Mouse (Mus musculus): ENCODE measurements around the gene Stox2. TPM values are rescaled to one million over a fixed set of nuclear protein-coding genes. Genes with fewer than 3 reads are reported as not detected.

Gene Stox2
- total and polyA plus RNA-seq, 3 experiments, result under 0.01 TPM; not detected in 2

DNA sequence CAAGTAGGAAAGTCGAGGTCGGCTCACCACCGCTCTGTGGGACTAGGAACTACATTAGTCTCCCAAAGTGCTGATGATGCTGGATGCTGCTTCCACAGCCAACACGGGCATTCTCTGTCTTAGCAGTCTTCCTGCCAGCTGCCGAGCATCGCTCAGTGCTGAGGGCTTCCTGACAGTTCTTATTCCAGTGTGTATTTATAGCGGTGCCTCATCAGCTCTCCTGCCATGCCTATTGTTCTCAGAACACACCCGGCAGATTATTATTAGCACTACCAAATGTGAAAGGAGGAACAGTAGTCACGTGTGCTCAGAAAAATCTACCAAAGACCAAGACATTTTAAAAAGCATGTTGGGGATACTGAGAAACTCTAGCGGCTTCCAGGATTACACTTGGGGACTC lies 15.5 kb upstream of the Stox2 start:
- Histone ChIP-seq H3K9ac (ENCODE audit: control insufficient read depth, low read depth, low read length, poor library complexity, severe bottlenecking) (no peak overlapping the region), H3K36me3 (ENCODE audit: control insufficient read depth in 1 of 2, insufficient read depth in 2 of 2, low read length in 2 of 2) (no peaks in the 10 kb centered on the region), H3K4me1 (ENCODE audit: control insufficient read depth in 1 of 2, insufficient read depth in 2 of 2, low read length in 2 of 2) (no peaks in the 10 kb centered on the region), H3K27ac (ENCODE audit: control insufficient read depth, low read depth, low read length) (no peak overlapping the region), H3K4me3 (ENCODE audit: control insufficient read depth in 1 of 2, insufficient read depth in 1 of 2, low read depth in 2 of 2, low read length in 2 of 2) (no peak overlapping the region), H3K27me3 (ENCODE audit: control insufficient read depth in 1 of 2, insufficient read depth in 2 of 2, low read length in 2 of 2) (no peaks in the 10 kb centered on the region), H3K9me3 (replicated peaks; ENCODE audit: insufficient read depth, low read length) (no peaks in the 10 kb centered on the region), H3K79me2 (ENCODE audit: control insufficient read depth, insufficient read depth, low read length, poor library complexity) (no peaks in the 10 kb centered on the region)
- TF ChIP-seq MAX (IDR thresholded peaks at IDR 0.05; ENCODE audit: low read length) (no peak), MYB (IDR thresholded peaks at IDR 0.05; ENCODE audit: low read depth, low read length) (no peak), TBP (IDR thresholded peaks at IDR 0.05; ENCODE audit: low read depth, low read length) (no peak), GATA1 (IDR thresholded peaks at IDR 0.05; ENCODE audit: low read depth, low read length) (no peak), ZC3H11A (IDR thresholded peaks at IDR 0.05; ENCODE audit: low read depth, low read length) (no peak), ELF1 (IDR thresholded peaks at IDR 0.05; ENCODE audit: low read depth, low read length) (no peak), ETS1 (IDR thresholded peaks at IDR 0.05; ENCODE audit: low read depth, low read length) (no peak), KAT2A (conservative IDR thresholded peaks at IDR 0.05; ENCODE audit: low read depth, low read length) (no peak), USF2 (IDR thresholded peaks at IDR 0.05; ENCODE audit: borderline replicate concordance in 1 of 2, insufficient read depth in 1 of 2, low read depth in 1 of 2, low read length in 2 of 2) (no peak), ZNF384 (IDR thresholded peaks at IDR 0.05; ENCODE audit: low read depth, low read length) (no peak), HCFC1 (IDR thresholded peaks at IDR 0.05; ENCODE audit: low read depth, low read length) (no peak), EP300 (IDR thresholded peaks at IDR 0.05; ENCODE audit: low read depth in 1 of 2, low read length in 2 of 2) (no peak), MXI1 (IDR thresholded peaks at IDR 0.05; ENCODE audit: low read depth, low read length) (no peak), CHD2 (IDR thresholded peaks at IDR 0.05; ENCODE audit: low read length) (no peak)
- DNase-seq (ENCODE audit: low read depth, low spot score), result no peak

DNA sequence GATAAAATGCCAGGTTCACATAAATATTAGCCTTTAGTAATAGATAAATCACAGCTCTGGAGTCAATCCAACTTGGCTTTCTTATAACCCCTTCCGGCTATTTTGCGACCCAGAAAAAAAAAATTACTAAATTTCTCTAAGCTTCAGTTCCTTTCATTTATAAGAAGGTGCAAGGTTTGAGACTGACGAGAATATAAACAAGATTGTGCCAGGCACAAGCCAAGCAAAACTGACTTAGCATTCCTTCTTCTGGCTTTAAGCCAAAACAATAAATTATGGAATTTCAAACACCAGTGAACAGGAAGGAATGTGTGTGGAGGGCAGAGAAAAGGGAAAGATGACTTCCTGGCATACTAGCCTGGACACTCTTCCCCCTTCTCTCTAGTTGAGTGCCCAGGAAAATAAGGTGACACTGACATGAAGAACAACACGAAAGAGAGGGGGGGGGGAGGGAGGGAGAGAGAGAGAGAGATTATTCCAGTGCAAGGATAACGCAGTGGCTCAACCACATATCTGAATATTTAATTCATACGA lies 13.1 kb upstream of the Stox2 start:
- DNase-seq (ENCODE audit: low read depth, low spot score), result no peak
- Histone ChIP-seq H3K9ac (ENCODE audit: control insufficient read depth, low read depth, low read length, poor library complexity, severe bottlenecking) (no peak overlapping the region), H3K9me3 (replicated peaks; ENCODE audit: insufficient read depth, low read length) (no peaks in the 10 kb centered on the region), H3K27ac (ENCODE audit: control insufficient read depth, low read depth, low read length) (no peak overlapping the region), H3K27me3 (ENCODE audit: control insufficient read depth in 1 of 2, insufficient read depth in 2 of 2, low read length in 2 of 2) (no peaks in the 10 kb centered on the region), H3K79me2 (ENCODE audit: control insufficient read depth, insufficient read depth, low read length, poor library complexity) (no peaks in the 10 kb centered on the region), H3K4me3 (ENCODE audit: control insufficient read depth in 1 of 2, insufficient read depth in 1 of 2, low read depth in 2 of 2, low read length in 2 of 2) (no peak overlapping the region), H3K4me1 (ENCODE audit: control insufficient read depth in 1 of 2, insufficient read depth in 2 of 2, low read length in 2 of 2) (no peaks in the 10 kb centered on the region), H3K36me3 (ENCODE audit: control insufficient read depth in 1 of 2, insufficient read depth in 2 of 2, low read length in 2 of 2) (no peaks in the 10 kb centered on the region)
- TF ChIP-seq GABPA (IDR thresholded peaks at IDR 0.05; ENCODE audit: low read depth, low read length), result no peak
- no peak for TF ChIP-seq EP300 (IDR thresholded peaks at IDR 0.05; ENCODE audit: low read depth in 1 of 2, low read length in 2 of 2)
- no peak for TF ChIP-seq POLR2A (IDR thresholded peaks at IDR 0.05; ENCODE audit: control insufficient read depth in 1 of 2, insufficient read depth in 1 of 2, low read depth in 1 of 2, low read length in 2 of 2, poor library complexity in 1 of 2)
- TF ChIP-seq ZKSCAN1 (IDR thresholded peaks at IDR 0.05; ENCODE audit: low read depth, low read length), result no peak
- no peak for TF ChIP-seq ZNF384 (IDR thresholded peaks at IDR 0.05; ENCODE audit: low read depth, low read length)
- no peak for TF ChIP-seq E2F4 (IDR thresholded peaks at IDR 0.05; ENCODE audit: borderline replicate concordance, low read depth, low read length)
- TF ChIP-seq MXI1 (IDR thresholded peaks at IDR 0.05; ENCODE audit: low read depth, low read length), result no peak
- TF ChIP-seq TBP (IDR thresholded peaks at IDR 0.05; ENCODE audit: low read depth, low read length), result no peak
- TF ChIP-seq USF1 (IDR thresholded peaks at IDR 0.05; ENCODE audit: low read depth, low read length), result no peak

Measured in MEL (cell line).